Mouse (Mus musculus) E14TG2a.4 (cell line): ENCODE measurements around the gene Tram2.

Experiments used
- CTCF ChIP-seq: conservative IDR thresholded peaks from 2 replicates; pipeline ENCODE4 v1.5.1; 2014; ENCODE audit warnings: low read length
- NANOG ChIP-seq: IDR thresholded peaks from 2 replicates; pipeline ENCODE4 v1.6.1; 2014; ENCODE audit warnings: borderline replicate concordance, low read length, mixed read lengths

DNA sequence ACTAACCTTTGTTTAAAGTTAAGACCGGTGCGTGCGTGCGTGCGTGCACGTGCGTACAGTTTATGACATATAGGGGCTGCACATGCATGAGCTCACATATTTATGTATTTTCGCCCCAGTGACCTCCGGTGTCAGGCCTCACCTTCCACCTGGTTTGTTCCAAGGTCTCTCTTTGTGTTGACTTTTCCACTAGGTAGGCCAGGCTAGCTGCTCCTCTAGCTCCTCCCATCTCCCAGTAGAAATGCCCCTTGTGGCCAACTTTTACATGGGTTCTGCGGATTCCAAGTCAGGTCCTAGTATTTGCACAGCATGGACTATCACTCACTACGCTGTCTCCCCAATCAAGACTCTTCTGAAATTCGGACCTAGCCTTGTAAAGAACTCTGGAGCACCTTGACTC is 1.3 kb upstream of the Tram2 start:
- TF ChIP-seq CTCF: peak; percentile 25; the same call in 1 of the 2 replicates
- no peak for TF ChIP-seq NANOG
